Mouse (Mus musculus): ENCODE results near the gene Crybg2.

Gene Crybg2

GRCm38 (mm10) chr4:134060135-134060865 lies at the start of gene Crybg2:
Crybg2 (plus strand) TSS chr4:134060815.
- no peak for DNase-seq (ENCODE audit: low read depth)

DNA sequence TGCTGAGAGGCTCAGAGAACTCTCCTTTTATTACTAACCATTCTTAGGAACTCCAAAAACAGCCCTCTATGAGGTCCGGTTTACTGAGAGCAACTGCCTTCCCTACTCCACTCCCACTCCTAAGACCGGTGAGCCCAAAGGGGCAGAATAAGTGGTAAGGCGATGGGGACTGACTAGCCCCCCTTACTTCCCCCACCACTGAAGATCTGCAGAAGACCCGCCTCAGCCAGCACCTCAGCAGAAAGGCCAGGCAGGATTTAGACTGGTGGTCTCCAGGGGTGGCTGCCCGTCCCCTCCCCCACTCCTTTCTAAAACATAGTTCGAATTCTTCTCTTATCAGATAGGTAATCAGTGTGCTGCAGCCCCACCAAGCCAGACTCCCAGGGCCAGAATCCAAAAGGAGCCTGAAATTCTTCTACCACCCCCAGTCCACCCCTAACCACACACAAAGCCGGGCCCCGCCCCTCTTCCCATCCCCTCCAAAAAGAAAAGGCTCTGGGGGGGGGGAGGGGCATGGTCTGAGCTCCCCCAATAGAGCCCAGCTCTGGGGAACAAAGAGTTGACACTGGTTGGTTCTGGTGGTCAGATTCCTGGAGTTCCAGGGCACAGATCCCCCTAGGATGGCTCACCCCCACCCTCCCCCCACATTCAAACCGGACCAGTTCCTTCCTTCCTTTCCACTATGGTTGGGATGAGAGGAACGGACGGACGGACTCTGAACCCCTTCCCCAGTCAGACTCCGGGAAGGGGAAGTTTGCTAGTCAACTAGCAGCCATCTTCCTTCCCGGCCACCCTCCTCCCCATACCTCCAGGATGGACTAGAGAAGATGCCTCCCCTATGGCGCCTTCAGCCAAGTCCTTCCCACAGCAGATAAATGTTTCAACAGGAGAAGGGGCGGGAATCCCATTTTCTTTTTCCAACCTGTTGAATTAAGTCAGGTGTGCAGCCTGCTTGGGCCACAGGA lies 48.9 kb upstream of the Crybg2 start:
- DNase-seq (ENCODE audit: low read depth): no peak

DNA sequence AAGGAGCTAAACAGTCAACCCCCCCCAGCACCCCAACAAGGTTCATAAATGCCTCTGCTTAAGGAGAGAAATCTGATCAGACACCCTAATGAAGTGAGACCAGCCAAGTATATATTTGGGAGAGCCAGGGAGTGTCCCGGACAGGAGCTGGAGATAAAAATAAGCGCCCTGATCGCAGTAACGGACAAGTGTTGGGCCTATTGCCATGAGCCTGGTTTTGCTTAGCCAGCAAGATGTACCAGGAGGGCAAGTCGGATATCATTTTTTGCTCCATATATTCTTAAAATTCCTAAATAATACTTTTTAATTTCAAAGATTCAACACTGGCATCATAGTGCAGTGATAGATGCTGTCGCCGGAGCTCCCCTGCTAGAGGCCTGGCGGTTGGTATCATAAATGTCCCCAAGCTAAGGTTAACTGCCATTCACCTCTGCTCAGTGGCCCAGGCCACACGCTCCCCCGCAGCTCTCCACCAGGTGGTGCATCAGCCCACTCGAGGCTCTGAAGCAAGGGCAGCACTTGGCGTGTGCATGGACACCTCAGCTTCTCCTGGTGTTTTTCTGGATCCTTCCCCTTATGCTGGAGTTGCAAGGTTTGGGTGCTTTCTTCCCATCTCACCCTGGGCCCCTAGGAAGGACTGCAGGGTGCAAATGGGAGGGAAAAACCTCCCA lies 47.6 kb upstream of the Crybg2 start:
- no peak for DNase-seq (ENCODE audit: low read depth)

- no peak for DNase-seq (ENCODE audit: low read depth)
Measured at GRCm38 (mm10) chr4:134016208-134016607, 44.4 kb upstream of the Crybg2 start.

GRCm38 (mm10) chr4:134016767-134017166 lies 43.8 kb upstream of the Crybg2 start:
- no peak for DNase-seq (ENCODE audit: low read depth)

DNA sequence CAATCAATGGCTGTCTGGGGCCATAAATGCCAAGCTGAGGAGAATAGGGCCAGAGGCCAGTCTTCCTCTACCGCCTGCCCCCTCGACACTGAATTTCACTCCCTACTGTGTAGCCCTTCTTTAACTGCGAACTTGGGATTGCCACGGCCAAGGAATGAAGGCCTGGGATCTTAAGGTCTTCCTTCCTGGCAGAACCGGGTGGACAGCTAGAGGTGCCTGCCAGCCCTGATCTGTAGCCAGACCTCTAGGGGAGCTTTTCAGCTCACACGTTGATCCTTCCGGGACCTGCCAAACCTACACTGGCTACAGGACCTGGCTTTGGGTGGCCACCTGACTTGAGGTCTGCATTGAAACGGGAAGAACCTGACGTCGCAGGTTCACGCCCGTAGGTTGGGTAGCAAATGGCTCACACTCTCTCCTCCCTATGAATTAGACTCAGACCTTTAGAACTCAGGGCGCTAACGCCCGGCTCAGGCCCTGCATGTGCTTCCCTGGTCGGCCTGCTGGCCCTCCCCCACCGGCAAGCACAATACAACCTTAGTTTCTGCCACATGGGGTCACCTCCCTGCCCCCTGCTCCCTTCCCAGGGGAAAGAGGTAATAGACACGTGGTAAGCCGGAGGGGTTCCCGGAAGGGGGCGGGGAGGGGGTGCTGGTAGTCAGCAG lies 43.3 kb upstream of the Crybg2 start:
- DNase-seq (ENCODE audit: low read depth): no peak

GRCm38 (mm10) chr4:134018038-134018778 lies 42.4 kb upstream of the Crybg2 start:
- DNase-seq (ENCODE audit: low read depth): no peak

DNA sequence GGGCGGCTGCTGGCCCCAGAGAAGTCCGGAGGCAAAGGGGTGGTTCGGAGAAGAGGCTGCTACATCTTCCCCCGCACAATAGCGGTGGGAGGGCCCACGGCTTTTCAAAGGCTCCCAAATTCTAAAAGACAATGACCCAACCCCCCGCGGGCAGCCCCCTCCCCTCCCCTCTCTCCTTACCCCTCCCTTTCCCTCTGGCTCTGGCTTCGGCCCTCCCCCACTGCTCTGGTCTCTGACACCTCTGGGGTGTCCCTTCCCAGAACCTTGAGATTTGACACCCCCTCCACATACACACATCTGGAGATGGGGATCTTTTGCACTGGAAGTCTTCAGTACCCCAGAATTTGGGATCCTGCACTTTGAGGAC lies 41.9 kb upstream of the Crybg2 start, which contains the start of gene Lin28a:
TSS of gene Lin28a (minus strand) at position 63 of the 367 bp plus-strand sequence.
- no peak for DNase-seq (ENCODE audit: low read depth)

GRCm38 (mm10) chr4:134019210-134019609 lies 41.4 kb upstream of the Crybg2 start:
- no peak for DNase-seq (ENCODE audit: low read depth)

GRCm38 (mm10) chr4:134019641-134020351 lies 40.8 kb upstream of the Crybg2 start:
- DNase-seq (ENCODE audit: low read depth): no peak

DNA sequence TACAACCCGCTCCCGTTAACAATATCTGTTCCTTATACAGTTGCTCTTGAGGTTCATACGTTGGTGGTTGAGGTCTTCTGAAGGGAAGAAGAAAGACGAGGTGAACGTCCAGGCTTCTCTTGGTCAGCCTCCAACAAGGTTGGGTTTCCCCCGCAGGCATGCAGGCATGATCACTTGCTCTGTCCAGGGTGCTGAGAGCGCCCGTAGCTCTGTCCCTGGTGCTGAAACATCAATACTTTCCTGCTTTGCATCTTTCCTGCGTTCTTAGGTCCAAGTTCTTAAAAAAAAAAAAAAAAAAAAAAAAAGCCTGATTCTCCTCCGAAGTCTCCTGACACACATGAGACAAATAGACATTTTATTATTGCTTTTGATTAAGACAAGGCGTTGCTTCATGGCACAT lies 40.0 kb upstream of the Crybg2 start:
- DNase-seq (ENCODE audit: low read depth): peak; percentile 65

DNA sequence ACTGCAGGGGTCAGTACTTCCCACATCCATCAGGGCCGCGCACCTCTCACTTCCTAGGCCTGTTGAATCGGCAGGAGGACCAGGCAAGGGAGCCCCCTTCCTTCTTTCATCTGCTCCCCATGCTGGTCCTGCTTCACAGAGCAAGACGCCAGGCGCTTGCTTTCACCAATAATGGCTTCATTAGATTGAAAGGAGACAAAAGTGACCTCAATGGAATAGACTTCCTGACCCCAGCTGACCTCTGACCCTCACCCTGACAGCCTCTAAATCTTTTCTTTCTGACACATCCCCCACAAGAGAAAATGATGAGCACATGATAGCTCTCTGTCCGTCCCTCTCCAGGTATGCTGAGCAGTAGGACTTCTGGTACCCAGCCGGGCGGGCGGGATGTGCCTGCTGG lies 34.8 kb upstream of the Crybg2 start:
- DNase-seq (ENCODE audit: low read depth): no peak

DNA sequence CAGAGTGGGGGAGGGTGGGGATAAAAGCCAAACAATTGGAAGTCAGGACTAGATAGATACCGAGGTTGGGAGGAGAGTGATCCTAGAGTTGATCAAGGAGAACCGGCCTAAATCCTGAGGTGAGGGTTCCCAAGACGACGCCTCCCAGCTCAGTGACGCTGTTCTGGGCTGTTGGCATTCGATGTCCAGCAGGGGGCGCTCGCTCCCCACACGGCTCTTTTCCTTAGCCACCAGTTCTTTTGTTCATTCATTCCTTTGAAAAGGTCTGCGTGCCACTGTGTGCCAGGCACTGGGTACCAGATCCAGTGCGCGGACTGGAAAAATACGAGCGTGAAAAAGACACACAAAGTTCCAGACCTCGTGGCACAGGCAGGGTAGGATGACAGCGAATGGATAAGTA lies 24.7 kb upstream of the Crybg2 start:
- peak; percentile 60 for DNase-seq (ENCODE audit: low read depth)

GRCm38 (mm10) chr4:134041317-134042123 lies 19.1 kb upstream of the Crybg2 start:
- no peak for DNase-seq (ENCODE audit: low read depth)

DNA sequence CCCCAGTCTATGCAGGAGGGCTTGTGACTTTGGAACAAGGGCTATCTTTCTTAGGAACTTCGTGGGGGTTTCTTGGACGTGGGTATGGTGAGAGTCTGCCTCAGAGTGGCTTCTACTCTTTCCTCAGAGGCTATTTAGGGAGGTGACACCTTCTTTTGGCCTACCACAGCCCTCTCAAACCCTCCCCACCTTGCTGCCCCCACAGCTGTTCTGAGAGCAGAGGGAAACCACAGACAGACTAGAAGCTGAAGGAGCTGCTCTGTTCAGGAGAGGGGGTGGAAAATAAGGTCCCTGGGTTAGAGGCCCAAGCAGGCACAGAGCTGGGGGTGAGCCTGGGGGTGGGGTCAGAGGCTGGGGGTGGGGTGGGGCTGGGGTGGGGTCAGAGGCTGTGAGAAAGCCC lies 17.6 kb upstream of the Crybg2 start:
- no peak for DNase-seq (ENCODE audit: low read depth)

DNA sequence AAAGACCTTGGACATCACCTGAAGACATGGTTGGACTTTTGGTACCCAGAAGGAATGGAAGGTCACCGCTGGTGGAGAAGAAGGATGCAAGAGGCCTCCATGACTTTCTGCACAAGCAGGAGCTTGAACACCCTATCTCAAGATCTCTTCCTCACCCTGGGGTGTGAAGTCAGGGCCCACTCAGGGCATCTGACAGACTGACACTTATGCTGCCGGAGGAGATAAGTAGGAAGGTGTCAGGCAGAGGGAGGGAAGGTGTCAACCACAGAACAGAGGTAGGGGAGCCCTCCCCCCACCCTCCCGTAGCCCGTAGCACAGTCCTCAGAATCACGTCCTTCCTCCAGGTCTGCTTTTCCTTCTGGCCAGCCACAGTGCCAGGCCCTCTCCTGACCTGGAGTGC lies 13.0 kb upstream of the Crybg2 start:
- no peak for DNase-seq (ENCODE audit: low read depth)

- DNase-seq (ENCODE audit: low read depth): no peak
Measured at GRCm38 (mm10) chr4:134051912-134052311, 8.7 kb upstream of the Crybg2 start.

- DNase-seq (ENCODE audit: low read depth): no peak
Measured at GRCm38 (mm10) chr4:134052560-134052959, 8.1 kb upstream of the Crybg2 start.

DNA sequence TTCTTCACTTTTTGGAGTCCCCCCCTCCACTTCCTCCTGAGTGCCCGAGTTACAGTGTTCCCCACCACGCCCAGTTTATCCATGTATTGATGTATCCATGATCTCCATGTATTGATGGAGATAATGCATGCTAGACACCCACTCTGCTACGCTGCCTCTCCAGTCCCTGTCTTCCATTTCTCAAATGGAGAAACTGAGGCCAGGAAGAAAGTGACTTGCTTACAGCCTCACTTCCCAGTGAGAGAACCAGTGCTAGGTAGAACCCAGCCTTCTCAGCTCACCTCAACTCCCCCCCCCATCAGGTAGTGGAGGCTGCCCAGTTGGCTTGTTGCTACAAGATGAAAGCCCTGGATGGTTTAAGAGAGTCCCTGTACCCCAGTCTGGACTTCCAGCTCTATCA lies 7.1 kb upstream of the Crybg2 start, which contains the start of gene Zfp683:
TSS of gene Zfp683 (plus strand) at position 301 of the 400 bp plus-strand sequence.
- no peak for DNase-seq (ENCODE audit: low read depth)
